Mouse (Mus musculus) forebrain, embryonic 10.5 days (tissue): ENCODE results near the gene Opn5. TPM values are rescaled to one million over a fixed set of nuclear protein-coding genes. Genes with fewer than 3 reads are reported as not detected.

Experiments
- DNase-seq: peaks from one replicate; pipeline ENCODE4 v3.0.0-alpha.2; 2017; ENCODE audit warnings: low spot score; ENCODE audit errors: extremely low spot score
- H3K27ac ChIP-seq: fragments of 300-500 bp; sonication (generic); 2 replicates; pipeline ENCODE4 v1.5.1; 2016; ENCODE audit warnings: mild to moderate bottlenecking
- H3K27me3 ChIP-seq: fragments of 300-500 bp; sonication (generic); 2 replicates; pipeline ENCODE4 v1.6.1; 2016; ENCODE audit warnings: mild to moderate bottlenecking; ENCODE audit not compliant: poor library complexity, severe bottlenecking
- H3K36me3 ChIP-seq: fragments of 300-500 bp; sonication (generic); replicated peaks from 2 replicates; pipeline ENCODE4 v1.6.1; 2016; ENCODE audit warnings: mild to moderate bottlenecking, moderate library complexity
- H3K4me1 ChIP-seq: fragments of 300-500 bp; sonication (generic); 2 replicates; pipeline ENCODE4 v1.6.1; 2016
- H3K4me3 ChIP-seq: fragments of 300-500 bp; sonication (generic); 2 replicates; pipeline ENCODE4 v1.5.1; 2016; ENCODE audit warnings: mild to moderate bottlenecking, moderate library complexity
- H3K9me3 ChIP-seq: fragments of 300-500 bp; sonication (generic); 2 replicates; pipeline ENCODE4 v1.6.1; 2016; ENCODE audit warnings: mild to moderate bottlenecking, moderate library complexity
- WGBS: fragments of 180-500 bp; shearing (Covaris S2); methylation state at CpG from one replicate; pipeline ENCODE4 v1.1.7; 2016; 5-methylcytosine and 5-hydroxymethylcytosine counted together
- polyA plus RNA-seq: library from polyadenylated mRNA; unstranded; fragments of >200 nt; fragmentation: Nextera tagmentation; extraction: Ambion mirVana; gene quantifications from 2 replicates; pipeline ENCODE4 v1.2.1, GENCODE M21; 2016

Gene Opn5
- polyA plus RNA-seq = not detected in 2 replicates

DNA sequence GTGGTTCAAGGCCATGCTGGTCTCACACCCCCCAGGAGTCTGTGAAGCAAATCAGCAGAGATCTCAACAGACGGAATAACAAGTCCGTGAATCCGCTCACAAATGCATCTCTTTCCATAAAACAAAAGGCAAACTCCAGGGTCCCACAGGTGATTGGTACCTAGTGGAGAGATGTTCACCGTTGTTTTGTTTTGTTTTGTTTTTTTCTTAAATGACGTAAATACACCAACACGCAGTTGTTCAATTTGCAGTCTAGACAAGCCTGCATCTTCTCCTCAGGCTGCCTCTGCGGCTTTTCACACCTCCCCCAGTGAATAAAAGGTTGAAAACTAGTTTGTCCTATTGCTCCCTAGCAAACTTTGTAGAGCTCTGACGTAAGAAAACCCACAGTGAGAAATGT lies at the start of gene Opn5:
Gene Opn5 (minus strand): TSS at position 101 of the 400 bp plus-strand sequence.
- no peak within 1 kb of the TSS for H3K4me3 ChIP-seq
- 86% methylated on average over 8 of the region's 8 CpGs for WGBS
- no peak for DNase-seq
- H3K4me1 ChIP-seq = peaks cover 28% of the 10 kb centered on the region
- H3K27me3 ChIP-seq = no peaks in the 10 kb centered on the region
- no peak within 1 kb of the TSS for H3K27ac ChIP-seq
- H3K36me3 ChIP-seq = no peaks in the 10 kb centered on the region
- H3K9me3 ChIP-seq = no peaks in the 10 kb centered on the region

DNA sequence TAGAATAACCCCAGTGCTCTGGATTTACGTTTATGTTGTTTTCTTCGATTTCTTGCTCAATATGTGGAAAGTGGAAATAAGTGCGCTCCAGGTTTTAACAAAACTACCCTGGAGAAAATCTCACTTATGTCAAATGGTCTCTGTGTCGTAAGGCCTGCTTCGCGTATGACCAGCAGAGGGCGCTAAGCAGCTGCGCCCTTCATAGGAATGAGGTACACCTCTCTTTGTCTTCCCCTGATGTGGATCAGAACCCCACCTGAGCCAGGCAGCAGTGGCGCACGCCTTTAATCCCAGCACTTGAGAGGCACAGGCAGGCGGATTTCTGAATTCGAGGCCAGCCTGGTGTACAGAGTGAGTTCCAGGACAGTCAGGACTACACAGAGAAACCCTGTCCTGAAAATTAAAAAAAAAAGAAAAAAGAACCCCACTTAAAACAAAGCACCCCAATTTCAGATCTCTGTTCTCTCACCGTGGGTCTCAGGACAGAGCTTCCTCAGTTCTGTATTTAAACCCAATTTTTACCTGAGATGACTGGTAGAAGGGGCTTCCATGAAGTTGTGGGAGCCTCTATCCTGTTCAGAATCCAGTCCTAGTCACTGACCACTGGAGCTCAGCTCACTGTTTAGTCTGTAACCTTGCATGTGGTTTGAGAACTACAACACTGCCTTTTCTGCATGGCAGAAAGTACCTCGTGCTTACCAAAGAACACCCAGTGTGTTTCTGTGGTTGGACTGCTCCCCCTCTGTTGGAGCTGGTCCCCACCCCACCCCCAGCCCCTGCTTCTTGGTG lies 47.6 kb upstream of the Opn5 start:
- peak; percentile 68 for DNase-seq
- Histone ChIP-seq H3K36me3 (no peaks in the 10 kb centered on the region), H3K27me3 (no peaks in the 10 kb centered on the region), H3K4me1 (0 out of 2 replicates have a peak, but pooled peaks cover 3% of the 10 kb centered on the region), H3K9me3 (no peaks in the 10 kb centered on the region), H3K27ac (no peak overlapping the region), H3K4me3 (peak overlapping the region; percentile 23; the same call in 1 of the 2 replicates)
- 25% methylated on average over 14 of the region's 14 CpGs for WGBS

DNA sequence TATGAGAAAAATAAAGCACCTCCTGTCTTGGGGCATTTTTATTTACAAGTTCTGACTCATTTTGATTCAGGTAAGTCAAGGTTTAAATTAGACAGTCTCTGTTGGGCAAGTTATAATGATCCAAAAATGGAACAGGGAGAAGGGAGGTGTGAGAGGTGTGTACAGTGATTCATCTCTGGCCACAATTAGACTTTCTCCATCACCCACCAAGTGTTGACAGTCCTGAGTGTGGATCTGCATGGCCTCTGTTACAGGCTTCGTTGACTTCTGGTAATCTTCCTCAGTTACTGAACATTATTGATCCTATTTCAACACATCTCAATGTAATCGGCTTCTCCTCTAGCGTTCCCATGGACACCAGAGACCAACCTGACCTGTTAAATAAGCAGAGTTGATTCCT lies 32.2 kb upstream of the Opn5 start:
- H3K27me3 ChIP-seq = no peaks in the 10 kb centered on the region
- 96% methylated on average over 3 of the region's 3 CpGs for WGBS
- no peaks in the 10 kb centered on the region for H3K36me3 ChIP-seq
- H3K4me1 ChIP-seq = no peaks in the 10 kb centered on the region
- H3K4me3 ChIP-seq = no peak overlapping the region
- H3K9me3 ChIP-seq = no peaks in the 10 kb centered on the region
- no peak overlapping the region for H3K27ac ChIP-seq
- DNase-seq = no peak

DNA sequence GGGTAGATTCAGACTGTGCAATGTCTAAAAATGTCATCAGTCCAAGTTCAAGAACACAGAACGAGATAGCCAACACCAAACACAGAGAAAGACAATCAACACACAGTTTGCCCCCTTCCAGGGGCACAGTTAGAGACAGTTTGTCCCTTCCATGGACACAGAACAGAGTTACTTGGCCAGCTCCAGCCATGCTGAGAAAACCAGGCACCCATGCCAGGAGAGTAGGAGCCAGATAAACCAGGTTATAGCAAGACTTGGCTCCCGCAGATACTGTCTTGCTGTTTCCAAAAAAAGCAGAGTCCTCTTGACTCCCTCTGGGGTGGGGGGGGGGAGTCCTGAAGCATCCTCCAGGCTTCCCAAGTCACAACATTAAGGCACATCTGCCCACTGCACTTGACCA lies 19.0 kb upstream of the Opn5 start:
- H3K27ac ChIP-seq = no peak overlapping the region
- DNase-seq = no peak
- no peaks in the 10 kb centered on the region for H3K4me1 ChIP-seq
- no peaks in the 10 kb centered on the region for H3K36me3 ChIP-seq
- no peaks in the 10 kb centered on the region for H3K27me3 ChIP-seq
- 0 out of 2 replicates have a peak, but pooled peaks cover 2% of the 10 kb centered on the region for H3K9me3 ChIP-seq
- H3K4me3 ChIP-seq = no peak overlapping the region
- 87% methylated on average over 2 of the region's 2 CpGs for WGBS

DNA sequence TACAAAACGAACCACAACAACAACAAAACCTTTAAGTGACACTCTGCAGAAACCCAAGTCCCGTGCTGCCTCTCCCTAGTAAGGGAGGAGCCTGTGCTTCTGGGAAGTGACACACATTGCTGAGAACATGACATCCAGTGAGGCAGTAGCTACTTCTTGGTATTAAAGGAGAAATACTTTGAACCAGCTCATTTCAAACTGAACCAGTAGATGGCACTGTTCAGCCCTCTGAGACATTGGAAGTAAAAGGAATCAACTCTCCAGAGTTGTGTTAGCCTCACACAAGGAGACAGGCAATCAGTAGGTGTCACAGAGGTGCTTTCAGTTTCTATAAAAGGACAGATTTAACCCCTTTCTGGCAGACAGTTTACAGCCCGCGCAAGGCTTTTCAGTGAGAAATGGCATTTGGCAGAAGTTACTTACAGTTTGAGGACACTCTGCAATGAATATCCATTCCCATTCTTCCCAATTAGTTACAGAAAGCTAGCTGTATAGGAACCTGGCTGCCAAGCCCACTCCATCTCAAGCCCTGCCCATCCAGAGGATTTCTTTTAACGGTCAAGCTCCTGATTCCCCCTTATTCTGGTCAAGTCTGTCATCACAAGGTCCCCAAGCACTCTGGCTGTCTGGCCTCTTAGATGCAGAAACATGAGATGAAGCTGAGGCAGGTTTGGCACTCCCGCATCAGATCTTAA lies 2.0 kb upstream of the Opn5 start:
- no peak overlapping the region for H3K27ac ChIP-seq
- peak; percentile 17 for DNase-seq
- H3K4me1 ChIP-seq = peaks cover 17% of the 10 kb centered on the region
- no peaks in the 10 kb centered on the region for H3K27me3 ChIP-seq
- no peak overlapping the region for H3K4me3 ChIP-seq
- no peaks in the 10 kb centered on the region for H3K36me3 ChIP-seq
- H3K9me3 ChIP-seq = no peaks in the 10 kb centered on the region
- 39% methylated on average over 6 of the region's 6 CpGs for WGBS

DNA sequence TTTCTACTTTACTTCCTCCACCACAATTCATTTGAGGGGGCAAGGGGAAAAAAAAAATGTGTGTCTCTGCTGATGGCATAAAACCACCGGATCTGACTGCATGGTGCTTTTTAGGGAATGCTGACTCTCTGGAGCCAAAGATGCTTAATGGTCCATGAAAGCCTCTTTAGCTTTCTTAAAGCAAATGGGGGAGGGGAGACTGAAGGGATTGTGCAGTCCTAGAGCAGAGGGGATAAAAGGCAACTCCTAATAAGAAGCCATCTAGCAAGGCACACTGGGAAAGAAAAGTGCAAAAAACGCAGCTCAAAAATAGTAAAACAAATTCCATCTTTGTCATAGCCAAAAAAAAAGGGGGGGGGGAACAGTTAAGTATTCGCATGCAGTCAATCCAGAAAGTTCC lies 2.9 kb downstream of the Opn5 start:
- Histone ChIP-seq H3K27me3 (no peaks in the 10 kb centered on the region), H3K36me3 (no peaks in the 10 kb centered on the region), H3K27ac (0 out of 2 replicates have a peak overlapping the region, but pooled peaks have one; percentile 20), H3K9me3 (no peaks in the 10 kb centered on the region), H3K4me3 (no peak overlapping the region), H3K4me1 (peaks cover 28% of the 10 kb centered on the region)
- DNase-seq = no peak
- WGBS = 25% methylated on average over 3 of the region's 3 CpGs

DNA sequence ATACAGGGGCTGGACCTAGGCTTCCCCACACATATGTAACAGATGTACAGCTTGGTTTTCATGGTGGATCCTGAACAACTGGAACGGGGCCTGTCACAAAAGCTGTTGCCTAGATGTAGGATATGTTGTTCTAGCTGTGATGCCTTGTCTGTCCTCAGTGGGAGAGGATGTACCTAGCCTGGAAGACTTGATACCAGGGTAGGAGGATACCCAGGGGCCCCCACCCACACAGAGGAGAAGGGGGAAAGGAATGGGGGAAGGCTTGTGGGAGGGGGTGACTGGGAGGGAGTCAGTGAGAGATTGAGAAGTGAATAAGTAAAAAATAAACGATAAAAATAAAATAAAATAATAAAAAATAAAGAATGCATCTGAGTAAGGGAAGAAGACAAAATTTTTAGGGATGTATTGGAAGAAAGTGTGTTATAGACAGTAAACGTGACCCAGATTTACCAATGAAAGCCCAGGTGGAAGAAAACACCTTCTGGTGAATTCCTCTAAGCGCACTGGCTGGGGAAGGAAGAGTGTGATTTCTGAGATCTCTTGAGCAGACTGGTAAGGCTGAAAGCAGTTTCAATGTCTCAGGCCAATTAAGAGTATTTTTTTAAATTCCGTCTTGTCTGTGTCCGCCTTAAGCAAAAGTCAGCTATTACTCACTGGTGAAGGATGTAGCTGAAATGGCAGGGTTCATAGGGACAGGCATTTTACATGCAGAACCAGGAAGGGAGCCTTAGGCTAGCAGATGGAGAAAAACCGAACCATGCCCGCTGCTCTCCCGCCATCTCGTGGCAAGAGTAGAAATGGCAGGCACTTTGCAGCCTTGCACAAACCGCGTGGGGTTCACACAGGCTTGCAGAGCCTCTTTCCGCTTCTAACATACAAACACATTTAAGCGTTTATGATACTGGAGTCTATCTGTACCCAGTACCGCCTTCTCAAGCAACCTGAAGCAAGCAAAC lies 8.1 kb downstream of the Opn5 start:
- no peaks in the 10 kb centered on the region for H3K9me3 ChIP-seq
- peaks cover 10% of the 10 kb centered on the region for H3K4me1 ChIP-seq
- no peaks in the 10 kb centered on the region for H3K36me3 ChIP-seq
- H3K27me3 ChIP-seq = no peaks in the 10 kb centered on the region
- no peak overlapping the region for H3K4me3 ChIP-seq
- 30% methylated on average over 15 of the region's 15 CpGs for WGBS
- DNase-seq = peak; percentile 85
- no peak overlapping the region for H3K27ac ChIP-seq

DNA sequence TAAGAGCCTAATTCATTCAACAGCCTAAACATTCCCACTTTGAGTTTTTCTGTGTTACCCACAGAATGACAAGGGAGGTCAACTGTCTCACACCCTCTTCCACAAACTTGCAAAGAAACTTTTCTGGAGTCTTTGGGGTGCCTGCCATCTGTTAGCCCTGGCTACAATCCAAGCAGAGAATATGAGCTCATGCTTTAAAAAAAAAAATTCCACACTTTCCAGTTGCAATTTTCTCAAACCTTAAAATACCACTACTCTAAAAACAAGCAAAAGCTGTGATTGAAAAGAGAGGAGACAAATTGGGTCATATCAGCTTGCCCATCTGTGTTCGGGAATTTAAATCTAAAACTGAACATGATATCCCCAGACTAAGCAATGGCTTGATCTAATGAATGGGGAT lies 24.7 kb downstream of the Opn5 start:
- Histone ChIP-seq H3K4me3 (no peak overlapping the region), H3K4me1 (peaks cover 4% of the 10 kb centered on the region; the same call in 1 of the 2 replicates), H3K9me3 (no peaks in the 10 kb centered on the region), H3K27me3 (no peaks in the 10 kb centered on the region), H3K36me3 (no peaks in the 10 kb centered on the region), H3K27ac (no peak overlapping the region)
- WGBS = 79% methylated on average over 1 of the region's 1 CpGs
- no peak for DNase-seq

DNA sequence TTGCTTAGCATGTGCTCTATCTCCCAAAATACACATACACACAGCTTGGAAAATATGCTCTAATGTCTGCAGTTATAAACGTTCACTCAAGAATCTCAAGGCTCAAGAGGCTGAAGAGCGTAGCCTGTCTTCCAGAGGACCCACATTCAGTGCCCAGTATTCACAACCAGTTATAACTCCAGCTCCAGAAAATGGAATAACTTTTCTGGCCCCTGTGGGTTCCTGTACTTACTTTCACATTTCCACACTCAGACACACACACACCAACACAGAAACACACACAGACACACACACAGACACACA lies 28.2 kb downstream of the Opn5 start:
- H3K4me3 ChIP-seq = no peak overlapping the region
- H3K9me3 ChIP-seq = no peaks in the 10 kb centered on the region
- WGBS = 85% methylated on average over 2 of the region's 2 CpGs
- no peaks in the 10 kb centered on the region for H3K27me3 ChIP-seq
- no peak for DNase-seq
- no peaks in the 10 kb centered on the region for H3K36me3 ChIP-seq
- no peak overlapping the region for H3K27ac ChIP-seq
- peaks cover 4% of the 10 kb centered on the region; the same call in 1 of the 2 replicates for H3K4me1 ChIP-seq

DNA sequence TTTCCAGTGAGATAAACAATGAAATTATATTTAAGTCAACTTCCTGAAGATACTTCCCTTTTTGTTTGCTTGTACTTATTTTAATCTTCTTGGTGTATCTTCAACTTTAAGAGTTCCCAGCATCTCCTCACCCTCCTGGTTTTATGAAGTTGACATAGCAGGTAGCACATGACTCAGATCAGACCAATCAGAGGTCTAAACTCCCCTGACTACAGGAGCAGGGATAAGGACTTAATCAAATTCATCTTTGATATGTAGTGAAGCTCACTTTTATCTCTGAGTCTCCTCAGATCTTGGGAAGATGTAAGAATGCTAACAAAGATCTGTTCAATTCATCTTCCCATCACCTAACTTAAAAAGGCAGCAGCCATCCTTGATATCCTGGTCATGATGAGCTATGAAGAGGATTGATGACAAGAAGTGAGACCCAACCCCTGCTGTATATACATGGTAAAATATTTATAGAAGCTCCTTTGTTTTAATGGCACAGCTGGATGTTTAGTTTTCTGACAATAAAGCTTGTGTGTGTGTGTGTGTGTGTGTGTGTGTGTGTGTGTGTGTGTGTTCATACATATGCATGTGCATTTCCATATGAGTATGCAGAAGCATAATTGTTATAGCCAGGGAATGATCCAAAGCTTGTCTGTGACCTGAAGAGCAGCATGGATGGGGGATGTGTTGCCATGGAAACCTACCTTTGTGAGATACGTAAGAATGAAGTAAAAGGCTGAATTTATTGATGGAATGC lies 28.7 kb downstream of the Opn5 start:
- Histone ChIP-seq H3K36me3 (no peaks in the 10 kb centered on the region), H3K4me1 (peaks cover 8% of the 10 kb centered on the region), H3K27ac (no peak overlapping the region), H3K27me3 (no peaks in the 10 kb centered on the region), H3K9me3 (no peaks in the 10 kb centered on the region), H3K4me3 (no peak overlapping the region)
- no peak for DNase-seq
- WGBS = 54% methylated on average over 1 of the region's 1 CpGs

DNA sequence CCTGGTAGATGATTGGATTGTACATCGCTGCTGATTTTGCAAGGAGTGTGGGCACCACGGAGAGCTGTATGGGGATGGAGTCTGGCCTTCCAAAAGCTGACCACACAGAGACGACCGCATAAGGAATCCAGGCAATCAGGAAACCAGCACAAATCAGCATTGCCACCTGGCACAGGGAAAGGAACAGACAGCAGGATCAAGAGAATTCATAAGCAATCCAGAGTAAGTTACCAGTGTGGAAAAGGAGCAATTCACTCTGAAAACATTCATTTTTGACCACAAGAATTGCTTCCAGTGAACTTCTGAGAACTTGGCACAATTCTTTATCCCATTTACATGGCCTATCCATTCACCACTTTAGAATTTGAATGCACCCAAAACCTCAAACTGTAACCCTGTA lies 30.6 kb downstream of the Opn5 start:
- H3K27ac ChIP-seq = no peak overlapping the region
- peaks cover 25% of the 10 kb centered on the region for H3K4me1 ChIP-seq
- DNase-seq = no peak
- no peaks in the 10 kb centered on the region for H3K36me3 ChIP-seq
- H3K9me3 ChIP-seq = no peaks in the 10 kb centered on the region
- H3K27me3 ChIP-seq = no peaks in the 10 kb centered on the region
- H3K4me3 ChIP-seq = no peak overlapping the region
- 85% methylated on average over 4 of the region's 4 CpGs for whole genome bisulfite sequencing

DNA sequence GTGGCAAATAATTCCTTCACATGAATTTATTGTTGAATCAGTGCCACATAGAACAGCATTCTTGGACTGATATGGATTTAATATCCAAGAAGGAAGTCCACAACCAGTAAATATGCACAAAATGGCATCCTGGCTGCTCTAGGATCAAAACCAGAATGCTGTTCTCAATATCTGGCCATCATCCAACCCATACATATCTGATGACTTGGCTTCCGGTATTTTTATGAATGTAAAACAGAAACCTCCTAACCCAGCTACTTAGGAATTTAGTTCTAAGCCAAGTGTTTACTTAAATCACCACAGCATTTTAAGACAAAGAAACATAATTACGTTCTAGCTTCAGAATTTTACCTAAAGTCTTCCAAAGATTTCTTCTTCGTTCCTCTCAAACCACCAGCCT lies 31.0 kb downstream of the Opn5 start:
- 95% methylated on average over 3 of the region's 3 CpGs for WGBS

More for the DNA sequence above, 31.0 kb downstream of the Opn5 start:
- H3K36me3 ChIP-seq = no peaks in the 10 kb centered on the region
- H3K27me3 ChIP-seq = no peaks in the 10 kb centered on the region
- no peaks in the 10 kb centered on the region for H3K9me3 ChIP-seq
- DNase-seq = no peak
- no peak overlapping the region for H3K4me3 ChIP-seq
- no peak overlapping the region for H3K27ac ChIP-seq
- peaks cover 29% of the 10 kb centered on the region for H3K4me1 ChIP-seq
